Mouse (Mus musculus): ENCODE measurements around the gene Rnaseh1.

DNA sequence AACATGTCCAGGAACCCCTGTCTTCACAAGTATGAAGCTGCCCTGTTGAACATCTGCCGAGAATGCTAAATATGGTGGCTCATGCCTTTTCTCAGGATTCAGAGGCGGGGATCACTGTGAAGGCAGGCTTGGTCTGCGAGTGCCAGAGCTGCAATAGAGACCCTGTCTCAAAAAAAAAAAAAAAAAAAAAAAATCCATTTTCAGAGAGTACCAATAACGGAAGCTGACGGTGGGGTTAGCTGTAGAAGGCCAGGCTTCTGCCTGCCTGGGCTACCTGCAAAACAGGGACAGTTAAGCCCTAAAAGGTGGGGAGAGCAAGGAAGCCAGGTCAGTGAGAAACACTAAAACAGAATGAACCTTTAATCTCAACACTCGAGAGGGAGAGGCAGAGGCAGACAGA lies 12.9 kb upstream of the Rnaseh1 start:
- TF ChIP-seq CTCF (IDR thresholded peaks at IDR 0.05; ENCODE audit: low read depth) (no peak), EP300 (optimal IDR thresholded peaks at IDR 0.05) (no peak)

Data from stomach, postnatal 0 days (tissue).